Mouse (Mus musculus) lung, postnatal 14 days (tissue): ENCODE data around the gene St6galnac4.

Experiments used
- DNase-seq: peaks from one replicate; pipeline ENCODE4 v3.0.0; 2021

Gene St6galnac4

DNA sequence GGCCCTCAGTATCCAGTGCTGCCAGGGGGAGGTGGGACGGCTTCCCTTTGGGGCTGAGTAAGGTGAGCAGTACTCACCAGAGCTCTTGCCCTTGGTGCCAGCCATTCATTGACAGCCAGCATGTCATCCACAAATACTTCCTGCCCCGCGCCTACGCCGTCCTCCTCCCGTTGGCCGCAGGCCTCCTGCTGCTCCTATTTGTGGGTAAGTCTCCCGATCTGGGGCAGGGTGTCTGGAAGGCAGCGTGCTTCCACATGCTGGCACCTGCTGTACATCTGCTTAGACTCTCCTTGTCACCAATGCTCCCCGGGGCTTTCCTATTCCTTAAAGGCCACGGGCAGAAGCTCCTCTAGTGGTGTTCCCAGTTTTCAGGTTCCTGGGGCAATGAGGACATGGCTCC, 14.7 kb upstream of the St6galnac4 start:
- no peak for DNase-seq

DNA sequence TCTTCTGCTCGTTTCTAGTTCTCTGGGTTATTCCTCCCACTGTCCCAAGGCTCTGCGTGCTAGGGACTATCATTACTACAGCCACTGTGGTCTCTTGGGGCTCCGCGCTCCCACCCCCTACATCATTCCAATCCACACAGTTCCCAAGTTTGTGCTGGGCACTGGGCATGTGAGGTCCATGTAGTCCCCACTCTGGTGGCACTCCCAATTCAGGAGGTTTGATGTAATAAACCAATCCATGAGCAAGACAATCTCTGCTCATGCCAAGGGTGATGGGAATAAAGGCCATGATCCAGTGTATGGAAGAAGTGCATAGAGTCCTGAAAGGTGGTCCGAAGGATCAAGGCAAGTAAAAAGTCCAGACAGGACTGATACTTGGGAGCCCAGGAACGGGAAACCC, 12.4 kb upstream of the St6galnac4 start, which contains the start of gene Pip5kl1:
Gene Pip5kl1 (plus strand): TSS at position 301 of the 400 bp plus-strand sequence.
- DNase-seq = no peak

DNA sequence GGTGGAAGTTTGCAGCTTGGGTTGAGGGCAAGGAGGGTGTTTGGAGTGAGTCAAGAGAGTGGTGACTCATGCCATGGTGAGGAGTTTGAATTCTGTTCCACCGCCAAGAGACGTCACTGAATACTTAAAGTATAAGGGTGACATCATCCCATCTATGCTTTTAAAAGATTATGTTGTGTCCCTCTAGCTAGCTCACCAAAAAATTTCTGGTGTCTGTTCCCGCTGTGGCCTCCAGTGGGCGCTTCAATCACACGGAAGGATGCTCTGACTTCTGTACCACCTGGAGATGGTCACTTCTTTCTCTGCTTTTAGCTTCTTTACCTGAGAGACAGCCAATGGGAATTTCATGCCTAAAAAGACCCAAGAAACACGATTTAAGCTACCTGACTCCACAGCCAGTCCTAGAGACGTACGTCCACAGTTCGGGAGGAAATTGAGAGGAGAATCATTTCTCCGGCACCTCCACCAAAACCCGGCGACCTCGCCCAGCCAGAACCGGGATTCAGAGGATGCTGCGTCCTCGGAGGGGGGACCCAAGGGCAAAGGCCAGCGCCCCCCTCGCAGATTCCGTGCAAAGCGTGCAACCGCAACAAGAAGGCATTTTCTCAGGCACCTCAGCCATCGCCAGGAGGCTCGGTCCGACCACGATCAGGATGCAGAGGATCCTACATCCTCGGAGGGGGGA, 11.9 kb upstream of the St6galnac4 start:
- DNase-seq = peak; percentile 62

DNA sequence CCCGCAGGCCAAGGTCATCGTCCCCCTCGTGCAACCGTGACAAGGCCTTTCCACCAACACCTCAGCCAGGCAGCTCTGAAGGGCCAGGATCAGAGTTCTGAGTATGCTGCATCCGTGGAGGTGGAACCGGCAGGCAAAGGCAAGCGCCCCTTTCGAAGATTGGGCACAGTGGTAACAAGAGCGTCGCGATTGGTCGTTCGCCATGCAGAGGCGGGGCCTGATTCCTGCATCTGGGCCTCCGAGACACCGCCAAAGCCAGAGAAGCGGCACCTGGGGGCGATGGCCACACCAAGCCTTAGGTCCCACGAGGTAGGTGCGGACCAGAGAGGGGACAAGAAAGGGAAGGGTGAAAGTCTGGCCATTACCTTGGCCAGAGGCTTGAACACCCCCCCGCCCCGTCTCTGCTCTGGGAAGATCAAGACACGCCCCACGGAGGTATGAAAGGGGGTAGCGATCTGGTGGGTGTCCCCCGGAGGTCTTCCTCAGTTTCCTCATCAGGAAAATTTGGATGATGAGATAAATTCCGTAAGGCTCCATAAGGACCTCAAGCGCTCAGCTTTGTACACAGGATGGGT, 11.2 kb upstream of the St6galnac4 start, which contains the start of gene 9430097D07Rik:
Gene 9430097D07Rik (minus strand): TSS at position 99 of the 575 bp plus-strand sequence.
- DNase-seq = no peak

DNA sequence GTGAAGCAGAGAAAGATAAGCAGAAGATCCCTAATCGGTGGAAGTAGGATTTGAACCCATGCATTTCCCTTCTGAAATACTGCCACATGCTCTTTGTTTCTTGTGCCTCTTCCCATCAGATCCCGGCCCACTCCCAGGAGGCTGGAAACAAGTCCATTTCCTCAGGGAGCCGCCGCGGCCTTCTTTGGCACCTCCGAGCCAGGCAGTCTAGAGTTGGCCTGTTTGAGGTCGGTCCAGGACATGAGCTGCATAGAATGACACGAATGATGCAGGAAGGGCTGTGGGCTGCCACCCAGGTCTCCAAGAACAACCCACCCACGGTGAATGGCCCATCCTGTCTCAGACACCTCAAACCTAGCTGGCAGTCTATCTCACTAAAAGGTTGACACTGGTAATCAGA, 10.4 kb upstream of the St6galnac4 start:
- no peak for DNase-seq

DNA sequence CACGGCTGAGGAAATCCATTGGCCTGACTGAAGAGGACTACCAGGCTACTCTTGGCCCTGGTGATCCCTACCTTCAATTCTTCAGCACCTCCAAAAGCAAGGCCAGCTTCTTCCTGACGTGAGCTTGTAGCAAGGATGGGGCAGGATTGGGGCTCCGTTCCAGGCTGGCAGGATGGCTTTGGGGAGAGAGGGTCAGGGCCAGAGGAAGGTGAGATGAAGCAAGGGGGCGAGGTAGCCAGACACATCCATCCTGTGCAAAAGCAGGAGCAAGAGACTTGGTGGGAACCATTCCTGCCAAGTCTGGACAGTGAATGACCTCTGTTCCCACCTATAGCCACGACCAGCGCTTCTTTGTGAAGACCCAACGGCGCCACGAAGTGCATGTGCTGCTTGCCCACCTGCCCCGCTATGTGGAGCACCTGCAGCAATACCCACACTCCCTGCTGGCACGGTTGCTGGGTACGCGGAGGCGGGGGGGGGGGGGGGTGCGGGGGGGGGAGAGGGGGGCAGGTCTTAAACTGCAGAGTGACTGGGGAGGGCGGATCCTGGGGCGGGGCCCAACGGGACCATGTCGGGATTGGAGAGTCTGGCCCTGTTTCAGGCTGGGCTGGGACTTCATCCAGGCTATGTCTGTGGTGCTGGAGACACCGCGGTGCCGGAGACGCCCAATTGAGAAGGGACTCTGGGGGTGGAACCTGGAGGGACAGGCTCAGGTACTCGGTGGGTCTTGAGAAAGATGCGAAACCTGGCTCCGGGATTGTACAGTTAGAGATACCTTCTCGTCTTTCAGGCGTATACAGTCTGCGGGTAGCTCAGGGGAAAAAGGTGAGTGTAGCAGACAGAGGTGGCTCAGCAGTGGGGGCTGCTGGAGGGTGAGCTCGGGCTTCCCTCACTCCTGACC, 8.5 kb upstream of the St6galnac4 start:
- DNase-seq = peak; percentile 55

DNA sequence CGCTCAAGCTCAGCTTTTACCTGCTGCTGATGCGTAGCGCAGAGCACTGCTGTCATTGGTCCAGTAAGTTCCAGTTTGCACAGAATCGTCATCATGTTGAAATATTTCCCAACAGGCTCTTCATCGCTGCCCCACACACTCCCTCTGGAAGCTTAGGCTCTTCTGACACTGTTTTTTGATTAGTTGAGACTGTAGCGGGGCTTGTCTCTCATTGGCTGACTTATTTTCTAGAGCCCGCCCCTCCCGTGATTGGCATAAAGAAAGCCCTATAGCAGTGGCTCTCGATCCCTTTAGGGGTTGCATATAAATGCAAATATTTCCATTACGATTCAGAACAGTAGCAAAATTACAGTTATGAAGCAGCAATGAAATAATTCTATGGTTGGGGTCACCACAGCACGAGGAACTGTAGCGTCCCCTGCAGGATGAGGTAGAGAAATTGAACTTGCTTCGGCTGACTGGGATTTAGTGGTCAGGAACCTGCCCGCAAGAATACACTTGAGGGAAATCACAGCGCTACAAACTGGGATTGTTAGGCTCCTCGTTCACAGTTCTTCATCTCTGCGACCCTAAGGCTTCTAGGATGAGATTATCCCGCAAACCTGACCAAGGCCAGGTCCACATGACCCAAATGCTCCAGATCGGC, 5.3 kb upstream of the St6galnac4 start:
- DNase-seq = peak; percentile 63

DNA sequence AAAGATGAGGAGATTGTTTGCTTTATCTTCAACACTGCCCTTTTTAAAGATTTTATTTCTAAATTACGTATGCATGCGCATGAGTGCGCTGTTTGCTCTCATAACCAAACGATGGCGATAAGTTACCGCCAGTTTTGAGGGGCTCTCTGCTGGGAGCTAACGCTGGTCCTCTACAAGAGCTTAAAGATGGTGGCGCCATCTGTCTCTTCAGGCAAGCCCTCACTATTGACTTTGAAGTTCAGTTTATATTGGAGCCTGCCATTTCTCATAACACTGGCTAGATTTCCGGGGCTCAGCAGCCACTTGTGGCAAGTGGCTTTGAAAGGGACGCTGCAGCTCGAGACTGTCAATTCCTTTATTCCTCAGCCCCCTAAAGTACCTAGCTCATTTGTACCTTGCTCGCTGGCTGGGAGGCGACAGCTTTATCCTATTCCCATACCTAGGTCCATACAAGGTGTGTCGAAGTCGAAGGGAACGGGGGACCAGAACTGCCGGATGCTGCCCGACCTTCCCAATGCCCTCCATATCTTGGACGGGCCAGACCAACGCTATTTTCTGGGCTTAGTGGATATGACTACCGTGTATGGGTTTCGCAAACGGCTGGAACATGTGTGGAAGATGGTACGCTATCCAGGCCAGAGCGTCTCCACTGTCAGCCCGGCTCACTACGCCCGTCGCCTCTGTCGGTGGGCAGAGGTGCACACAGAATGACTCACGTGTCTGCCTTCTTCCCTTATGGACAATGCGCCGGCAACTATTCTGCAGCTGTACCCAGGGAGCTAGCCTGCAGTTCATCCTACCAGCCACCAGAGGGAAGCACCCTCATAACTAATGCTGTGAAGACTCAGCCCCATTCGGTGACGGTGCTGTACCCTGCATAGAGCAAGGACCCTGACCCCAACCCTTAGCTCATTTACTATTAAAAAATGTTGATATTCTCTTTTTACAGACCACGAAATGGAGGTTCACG, 3.8 kb upstream of the St6galnac4 start:
- DNase-seq = peak; percentile 86

DNA sequence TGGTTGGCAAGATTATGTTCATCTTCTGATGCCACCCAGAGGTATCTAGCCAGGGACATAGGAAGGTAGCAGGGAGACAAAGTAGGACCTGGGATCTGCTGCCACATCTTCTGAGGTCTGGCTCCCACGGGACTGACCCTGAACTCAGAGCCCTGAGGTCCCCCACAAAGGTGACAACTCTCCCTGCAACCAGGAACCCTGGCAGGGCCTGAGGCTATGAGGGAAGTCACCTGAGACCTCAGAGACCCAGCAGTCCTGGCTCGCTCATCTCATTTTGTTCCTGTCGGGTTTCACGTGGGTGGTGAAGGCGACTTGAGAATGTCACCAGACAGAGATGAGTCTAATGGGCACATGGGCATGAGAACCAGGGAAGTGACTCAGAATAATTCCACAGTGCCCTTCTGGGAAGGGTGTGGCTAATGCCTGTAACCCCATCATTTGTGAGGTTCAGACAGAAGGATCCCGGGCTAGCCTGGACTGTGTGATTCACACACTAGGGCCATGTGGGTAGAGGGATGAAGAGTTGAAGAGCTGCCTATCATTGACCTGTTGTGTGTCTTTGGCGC, 1.7 kb upstream of the St6galnac4 start:
- no peak for DNase-seq

DNA sequence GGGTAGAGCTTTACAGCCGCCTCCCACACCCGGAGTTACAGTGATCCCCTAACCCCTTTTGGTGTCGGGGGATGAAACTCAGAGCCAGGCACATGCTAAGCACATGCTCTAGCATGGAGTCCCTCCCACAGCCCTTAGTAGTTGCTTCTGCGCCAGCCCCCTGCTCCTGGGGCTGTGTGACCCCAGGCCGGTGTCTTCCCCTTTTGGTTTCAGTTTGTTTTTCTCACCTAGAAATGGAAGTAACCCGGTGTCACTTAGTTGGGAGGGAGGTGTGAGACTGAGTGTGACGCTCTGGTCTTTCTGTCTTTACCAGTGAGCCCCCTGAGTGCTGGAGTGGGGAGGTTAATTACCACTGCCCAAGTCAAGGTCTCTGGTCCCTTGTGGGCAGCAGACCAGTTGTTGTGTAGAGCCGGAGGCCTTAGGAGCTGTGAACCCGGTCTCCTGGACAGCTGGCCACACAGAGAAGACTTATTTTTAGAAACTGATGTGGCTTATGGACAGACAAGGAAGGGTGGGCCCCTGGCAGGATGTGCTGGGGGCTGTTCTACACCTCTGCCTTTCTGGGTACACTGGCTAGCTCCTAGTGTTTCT, 931 bp downstream of the St6galnac4 start:
- DNase-seq = no peak

DNA sequence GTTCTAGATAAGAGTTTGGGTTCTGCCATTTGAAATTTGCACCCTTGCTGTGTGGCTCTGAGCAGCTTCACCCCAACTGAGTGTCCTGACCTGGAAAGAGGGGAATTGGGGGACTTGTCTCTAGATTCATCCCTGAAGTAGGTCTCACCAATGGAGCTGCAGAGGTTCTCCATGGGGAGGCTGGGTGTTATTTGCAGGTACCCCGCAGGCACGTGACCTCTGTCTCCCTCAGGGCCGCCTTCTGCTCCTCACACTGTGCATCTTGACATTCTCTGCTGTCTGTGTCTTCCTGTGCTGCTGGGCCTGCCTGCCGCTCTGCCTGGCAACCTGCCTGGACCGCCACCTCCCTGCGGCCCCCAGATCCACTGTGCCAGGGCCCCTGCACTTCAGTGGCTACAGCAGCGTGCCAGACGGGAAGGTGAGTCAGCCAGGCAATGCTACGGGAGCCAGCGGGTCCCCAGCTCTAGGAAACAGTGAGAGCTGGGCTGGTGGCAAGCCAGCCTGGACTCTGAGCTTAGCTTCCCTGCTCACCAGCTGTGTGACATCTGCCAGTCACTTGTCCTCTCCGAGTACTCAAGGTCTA, 2.4 kb downstream of the St6galnac4 start:
- DNase-seq = peak; percentile 39

DNA sequence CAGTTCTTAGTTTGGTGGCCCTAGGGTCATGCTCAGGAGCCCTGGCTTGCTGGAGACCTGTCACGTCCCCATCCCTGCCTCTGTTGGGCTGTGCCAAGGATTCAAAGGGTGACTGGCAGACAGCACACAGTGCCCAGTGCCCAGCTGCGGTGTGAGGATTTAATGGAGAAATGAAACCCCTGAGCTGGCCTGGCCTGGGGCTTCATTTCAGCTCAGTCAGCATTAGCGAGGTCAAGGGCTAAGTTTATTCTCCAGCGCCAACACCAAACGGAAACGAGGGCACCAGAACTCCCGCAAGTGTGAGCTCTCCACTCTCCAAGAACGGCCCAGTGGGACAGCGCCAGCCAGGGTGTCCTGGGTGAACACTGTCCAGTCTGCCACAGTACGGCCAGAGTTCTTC, 3.3 kb downstream of the St6galnac4 start:
- no peak for DNase-seq

DNA sequence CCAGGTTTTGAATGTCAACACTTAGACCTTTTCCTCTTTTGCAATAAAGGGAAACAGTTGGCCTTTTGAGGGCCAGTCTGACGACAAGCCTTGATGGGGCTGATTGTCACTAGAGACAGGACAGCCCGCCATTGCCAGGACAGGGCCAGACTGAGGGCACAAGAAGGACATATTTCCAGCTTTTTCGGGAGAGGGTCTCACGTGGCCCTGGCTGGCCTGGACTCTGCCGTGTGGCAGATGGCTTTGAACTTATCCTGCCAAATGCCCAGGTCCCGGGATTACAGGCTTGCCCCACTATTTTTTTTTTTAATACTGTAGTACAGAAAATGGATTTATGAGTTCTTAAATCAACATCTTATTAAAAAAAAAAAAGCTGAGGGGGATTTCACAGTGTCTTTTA, 4.4 kb downstream of the St6galnac4 start:
- no peak for DNase-seq

DNA sequence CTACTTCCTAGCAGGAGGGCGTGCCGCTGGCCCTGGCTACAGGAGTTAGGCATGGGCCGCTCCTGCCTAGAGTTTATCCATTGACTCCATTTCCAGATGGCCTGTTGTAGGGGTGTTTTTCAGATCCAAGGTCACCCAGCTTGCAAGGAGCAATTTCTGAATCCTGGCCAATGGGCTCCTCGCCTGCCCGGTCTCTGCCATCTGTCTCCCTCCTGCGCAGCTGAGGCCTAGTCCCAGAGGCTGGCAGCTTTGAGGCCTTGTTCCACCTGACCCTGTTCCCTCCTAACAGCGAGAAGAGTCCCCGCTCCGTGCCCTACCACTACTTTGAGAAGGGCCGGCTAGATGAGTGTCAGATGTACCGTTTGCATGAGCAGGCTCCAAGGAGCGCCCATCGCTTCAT, 9.8 kb downstream of the St6galnac4 start:
- no peak for DNase-seq

DNA sequence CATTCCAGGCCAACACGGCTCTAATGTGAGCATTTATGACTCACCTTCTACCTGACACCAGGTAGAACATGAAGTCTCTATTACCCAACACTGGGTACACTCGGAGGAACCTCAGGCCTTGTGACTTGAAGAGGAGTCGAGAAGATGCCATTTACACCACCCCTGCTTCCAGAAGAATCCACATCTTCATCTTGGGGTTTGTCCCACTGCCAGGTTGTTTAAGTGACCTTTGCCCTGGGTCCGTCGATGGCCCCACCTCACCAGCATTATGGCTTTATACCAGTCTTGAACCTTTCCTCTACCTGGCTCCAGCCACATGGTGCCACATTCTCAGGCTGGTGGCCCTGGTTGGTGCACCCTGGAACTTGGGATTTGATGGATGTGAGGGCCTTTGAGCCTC, 10.4 kb downstream of the St6galnac4 start:
- no peak for DNase-seq

DNA sequence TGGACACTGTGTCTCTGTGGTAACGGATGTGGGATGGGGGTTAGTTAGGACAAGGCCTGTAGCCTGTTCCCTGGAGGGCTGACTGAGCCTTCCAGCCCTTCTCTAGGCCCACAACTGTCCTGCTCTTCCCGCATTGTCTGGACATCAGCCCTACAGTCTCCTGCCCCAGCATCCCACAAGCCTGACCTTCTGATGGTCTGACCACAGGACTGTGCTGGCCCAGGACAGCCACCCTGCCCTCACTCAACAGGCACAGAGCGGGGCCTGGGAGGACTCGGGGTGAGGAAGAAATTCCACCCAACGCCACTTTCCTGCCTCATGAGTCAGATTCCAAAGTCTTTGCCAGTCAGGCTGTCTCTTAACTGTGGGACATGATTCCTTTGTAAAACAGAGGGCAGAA, 10.8 kb downstream of the St6galnac4 start:
- DNase-seq = no peak

DNA sequence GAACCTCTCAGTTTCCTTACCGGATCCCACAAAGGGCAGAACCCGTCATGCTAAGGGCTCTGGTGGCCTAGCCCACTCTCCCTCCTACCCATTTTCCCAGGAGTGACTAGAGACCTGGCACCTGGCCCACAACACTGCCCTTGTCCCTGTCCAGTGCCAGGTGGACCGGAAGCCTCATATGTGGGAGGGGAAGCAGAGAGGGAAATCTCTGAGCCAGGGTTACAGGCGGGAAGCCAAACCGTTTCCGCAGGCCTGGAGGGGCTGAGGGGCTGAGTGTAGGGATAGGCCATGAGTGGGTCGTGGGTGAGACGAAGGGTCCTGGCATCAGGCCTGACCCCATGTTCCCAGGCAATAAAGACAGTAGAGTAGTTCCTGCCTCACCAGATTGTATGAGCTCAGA, 11.6 kb downstream of the St6galnac4 start:
- no peak for DNase-seq

DNA sequence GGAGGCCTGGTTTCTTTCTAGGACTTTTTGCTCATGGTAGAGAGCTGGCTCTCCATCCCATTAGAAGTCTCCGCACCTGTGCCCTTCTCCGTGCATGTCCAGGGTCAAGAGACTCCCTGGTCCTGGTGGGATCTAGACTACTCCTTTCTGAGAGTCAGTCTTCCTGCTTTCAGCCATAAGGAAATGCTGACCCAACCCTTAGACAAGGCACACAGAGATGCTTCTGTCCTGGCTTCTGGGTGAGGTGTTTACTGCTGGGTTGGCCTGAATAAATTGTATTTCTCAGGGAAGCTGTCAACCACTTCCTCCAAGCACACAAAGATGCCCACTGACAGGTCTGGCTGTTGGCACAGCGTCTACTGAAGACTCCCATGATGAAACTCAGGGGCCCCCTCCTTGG, 12.5 kb downstream of the St6galnac4 start, which contains the start of gene St6galnac6:
Gene St6galnac6 (plus strand): TSS at position 301 of the 400 bp plus-strand sequence.
- DNase-seq = no peak

DNA sequence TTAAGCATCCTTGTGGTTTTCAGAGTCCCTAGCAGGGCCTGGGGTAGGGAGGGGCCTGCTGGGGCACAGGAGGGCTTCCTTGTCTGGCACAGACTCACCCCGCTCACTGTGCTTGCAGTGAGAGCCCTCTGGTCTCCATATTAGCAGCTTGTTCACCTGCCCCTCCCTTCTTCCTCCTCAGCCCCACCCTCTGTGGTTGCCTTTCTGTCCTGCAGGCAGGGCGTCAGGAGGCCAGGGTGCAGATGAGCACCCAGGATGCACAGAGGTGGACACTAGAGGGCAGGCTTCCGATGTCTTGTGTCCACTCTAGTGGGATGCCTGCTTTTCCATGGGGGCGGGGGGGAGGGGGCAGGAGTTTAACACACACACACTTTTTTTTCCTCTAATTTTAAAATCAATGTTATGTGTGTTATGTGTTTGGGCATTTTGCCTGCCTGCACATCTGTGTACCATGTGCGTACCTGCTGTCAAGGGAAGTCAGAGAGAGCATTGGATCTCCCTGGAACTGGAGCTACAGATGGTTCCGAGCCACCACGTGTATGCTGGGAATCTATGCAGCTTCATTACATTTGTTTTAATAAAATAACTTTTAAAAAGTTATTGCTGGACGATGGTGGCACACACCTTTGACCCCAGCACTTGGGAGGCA, 14.6 kb downstream of the St6galnac4 start:
- peak; percentile 60 for DNase-seq

DNA sequence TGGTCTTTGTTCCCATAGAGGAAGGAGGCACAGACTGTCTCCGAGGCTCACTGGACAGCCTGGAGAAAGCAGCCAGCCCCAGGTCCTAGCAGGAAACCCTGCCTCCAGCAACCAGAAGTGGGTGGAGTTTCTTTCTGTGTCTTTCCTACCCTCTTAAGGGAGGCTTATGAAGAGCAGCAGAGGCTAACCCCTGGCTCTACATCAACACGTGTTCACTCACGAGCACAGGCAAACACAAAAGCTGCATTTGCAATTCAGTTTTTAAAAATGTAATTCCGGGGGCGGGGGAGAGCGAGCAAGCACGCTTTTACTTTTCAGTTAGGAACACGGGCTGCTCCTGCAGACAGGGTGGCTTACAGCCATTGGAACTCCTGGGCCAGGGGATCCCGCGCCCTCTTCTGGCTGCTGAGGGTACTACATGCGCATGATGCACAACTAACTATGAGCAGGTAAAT, 15.7 kb downstream of the St6galnac4 start:
- peak; percentile 95 for DNase-seq
